ENCODE assay signal across 8 mouse cellular contexts in genomic region chr12:78748557-78749377, GRCm38 (mm10). TPM values are rescaled to one million over a fixed set of nuclear protein-coding genes. Genes with fewer than 3 reads are reported as not detected.
A peak's percentile ranks its signal among the peaks of the same experiment; 100 is the strongest.
DNase-seq lines count a peak whose midpoint lies in the region; ATAC-seq and TF ChIP-seq lines count a peak whose summit lies in the region.

TSS of gene Mpp5 (plus strand) at chr12:78748907.

- H3K4me3 ChIP-seq in E14TG2a.4 (replicated peaks; ENCODE audit: low read length): peak within 1 kb of the TSS; percentile 88
- H3K4me3 ChIP-seq in forebrain, embryonic 12.5 days (replicated peaks): peak within 1 kb of the TSS; percentile 92
- peak within 1 kb of the TSS; percentile 94 for H3K4me3 ChIP-seq in heart, postnatal 0 days (ENCODE audit: low read depth, low read length)
- H3K4me3 ChIP-seq in liver, embryonic 16.5 days (ENCODE audit: low read depth, low read length): peak within 1 kb of the TSS; percentile 85
- H3K4me3 ChIP-seq in neural tube, embryonic 13.5 days: peak within 1 kb of the TSS; percentile 77
- H3K4me3 ChIP-seq in testis, adult 2 months (ENCODE audit: control insufficient read depth, low read depth, low read length): peak within 1 kb of the TSS; percentile 89

- peak; percentile 94 for DNase-seq in c-Kit-positive CD71-positive TER-119-positive erythroid progenitor cells, embryonic 14.5 days (ENCODE audit: low spot score)
- peak; percentile 96 for DNase-seq in heart, postnatal 0 days (ENCODE audit: low spot score)
- DNase-seq in kidney, postnatal 4 days: peak; percentile 96 to 98

- no peak for TF ChIP-seq EP300 in heart, postnatal 0 days (IDR thresholded peaks at IDR 0.05; ENCODE audit: low read depth)

- H3K27me3 ChIP-seq in E14TG2a.4 (ENCODE audit: insufficient read depth, low read length): peaks cover 18% of the 10 kb centered on the region
- peaks cover 4% of the 10 kb centered on the region; the same call in 1 of the 2 replicates for H3K27me3 ChIP-seq in forebrain, embryonic 12.5 days
- no peaks in the 10 kb centered on the region for H3K27me3 ChIP-seq in heart, postnatal 0 days (ENCODE audit: control insufficient read depth, insufficient read depth, low read length)
- H3K27me3 ChIP-seq in liver, embryonic 16.5 days (ENCODE audit: control insufficient read depth, insufficient read depth, low read depth, low read length): no peaks in the 10 kb centered on the region
- peaks cover 16% of the 10 kb centered on the region for H3K27me3 ChIP-seq in neural tube, embryonic 13.5 days
- no peaks in the 10 kb centered on the region for H3K27me3 ChIP-seq in testis, adult 2 months (ENCODE audit: control insufficient read depth, insufficient read depth, low read length)

- no peaks in the 10 kb centered on the region for H3K9me3 ChIP-seq in E14TG2a.4 (ENCODE audit: low read length)
- H3K9me3 ChIP-seq in forebrain, embryonic 12.5 days: no peaks in the 10 kb centered on the region
- H3K9me3 ChIP-seq in heart, postnatal 0 days (replicated peaks; ENCODE audit: control insufficient read depth, low read length): no peaks in the 10 kb centered on the region
- no peaks in the 10 kb centered on the region for H3K9me3 ChIP-seq in liver, embryonic 16.5 days (replicated peaks; ENCODE audit: control insufficient read depth, low read length)
- no peaks in the 10 kb centered on the region for H3K9me3 ChIP-seq in neural tube, embryonic 13.5 days

- TF ChIP-seq CTCF in E14TG2a.4 (conservative IDR thresholded peaks at IDR 0.05; ENCODE audit: low read length): no peak
- TF ChIP-seq CTCF in heart, postnatal 0 days (IDR thresholded peaks at IDR 0.05; ENCODE audit: low read depth): no peak
- TF ChIP-seq CTCF in testis, adult 2 months (IDR thresholded peaks at IDR 0.05; ENCODE audit: control insufficient read depth, insufficient read depth, insufficient replicate concordance, low read depth, low read length): no peak

- H3K4me2 ChIP-seq in forebrain, embryonic 12.5 days: peak within 1 kb of the TSS; percentile 94
- H3K4me2 ChIP-seq in heart, postnatal 0 days (ENCODE audit: low read depth, low read length): peak within 1 kb of the TSS; percentile 72
- peak within 1 kb of the TSS; percentile 100 for H3K4me2 ChIP-seq in liver, embryonic 16.5 days (ENCODE audit: low read depth, low read length)
- peak within 1 kb of the TSS; percentile 78 for H3K4me2 ChIP-seq in neural tube, embryonic 13.5 days

- H3K27ac ChIP-seq in forebrain, embryonic 12.5 days: peak within 1 kb of the TSS; percentile 93
- H3K27ac ChIP-seq in heart, postnatal 0 days (ENCODE audit: low read depth): peak within 1 kb of the TSS; percentile 97
- H3K27ac ChIP-seq in liver, embryonic 16.5 days (ENCODE audit: low read length): peak within 1 kb of the TSS; percentile 83
- peak within 1 kb of the TSS; percentile 89 for H3K27ac ChIP-seq in neural tube, embryonic 13.5 days (replicated peaks)
- peak within 1 kb of the TSS; percentile 95 for H3K27ac ChIP-seq in testis, adult 2 months (ENCODE audit: control insufficient read depth, insufficient read depth, low read depth, low read length)

- under 1% methylated on average over 84 of the region's 98 CpGs for WGBS in forebrain, embryonic 12.5 days
- WGBS in heart, postnatal 0 days: under 1% methylated on average over 74 of the region's 98 CpGs
- under 1% methylated on average over 85 of the region's 98 CpGs for WGBS in liver, embryonic 16.5 days (ENCODE audit: insufficient replicate concordance)
- under 1% methylated on average over 96 of the region's 98 CpGs for WGBS in neural tube, embryonic 13.5 days

- H3K4me1 ChIP-seq in E14TG2a.4 (replicated peaks; ENCODE audit: low read depth, low read length): peaks cover 14% of the 10 kb centered on the region
- H3K4me1 ChIP-seq in forebrain, embryonic 12.5 days: peaks cover 12% of the 10 kb centered on the region
- H3K4me1 ChIP-seq in heart, postnatal 0 days (ENCODE audit: control insufficient read depth, insufficient read depth): peaks cover 9% of the 10 kb centered on the region
- H3K4me1 ChIP-seq in liver, embryonic 16.5 days (ENCODE audit: control insufficient read depth, low read depth, low read length): peaks cover 7% of the 10 kb centered on the region
- H3K4me1 ChIP-seq in neural tube, embryonic 13.5 days (replicated peaks): peaks cover 13% of the 10 kb centered on the region
- H3K4me1 ChIP-seq in testis, adult 2 months (ENCODE audit: control insufficient read depth, insufficient read depth, low read length): no peaks in the 10 kb centered on the region; the same call in none of the 2 replicates

- H3K36me3 ChIP-seq in E14TG2a.4 (ENCODE audit: insufficient read depth, low read length): no peaks in the 10 kb centered on the region
- H3K36me3 ChIP-seq in forebrain, embryonic 12.5 days (replicated peaks): no peaks in the 10 kb centered on the region
- no peaks in the 10 kb centered on the region for H3K36me3 ChIP-seq in heart, postnatal 0 days (replicated peaks; ENCODE audit: control insufficient read depth, insufficient read depth, low read length)
- H3K36me3 ChIP-seq in liver, embryonic 16.5 days (ENCODE audit: control insufficient read depth, insufficient read depth): no peaks in the 10 kb centered on the region
- no peaks in the 10 kb centered on the region for H3K36me3 ChIP-seq in neural tube, embryonic 13.5 days
- no peaks in the 10 kb centered on the region for H3K36me3 ChIP-seq in testis, adult 2 months (ENCODE audit: control insufficient read depth, insufficient read depth, low read length)

- peak; percentile 93 for TF ChIP-seq POLR2A in testis, adult 2 months (IDR thresholded peaks at IDR 0.05; ENCODE audit: control insufficient read depth, low read depth, low read length)

- ATAC-seq in forebrain, embryonic 12.5 days (ENCODE audit: low FRiP score): peak; percentile 100
- ATAC-seq in heart, postnatal 0 days (ENCODE audit: insufficient read depth, low read depth): peak; percentile 99
- ATAC-seq in liver, embryonic 16.5 days (ENCODE audit: low read depth): peak; percentile 100
- ATAC-seq in neural tube, embryonic 13.5 days (ENCODE audit: low read depth): peak; percentile 100

- peak within 1 kb of the TSS; percentile 88 for H3K9ac ChIP-seq in forebrain, embryonic 12.5 days
- peak within 1 kb of the TSS; percentile 92 for H3K9ac ChIP-seq in heart, postnatal 0 days (replicated peaks; ENCODE audit: low read depth, low read length)
- H3K9ac ChIP-seq in liver, embryonic 16.5 days (ENCODE audit: low read depth, low read length): peak within 1 kb of the TSS; percentile 90
- peak within 1 kb of the TSS; percentile 84 for H3K9ac ChIP-seq in neural tube, embryonic 13.5 days

RNA-seq across cellular contexts. Expression of gene Mpp5, which starts in this region (rescaled TPM):
- polyA plus RNA-seq in forebrain, embryonic 12.5 days (2016; fragmentation: Nextera tagmentation; extraction: Ambion mirVana): 26.2 and 30.3 TPM in 2 replicates
- total RNA-seq in heart, postnatal 0 days (2014; rRNA removed; ENCODE audit: low replicate concordance): 10.2 and 15.0 TPM in 2 replicates
- polyA plus RNA-seq in heart, postnatal 0 days (2015; fragmentation: Nextera tagmentation; extraction: Ambion mirVana): 13.2 and 16.5 TPM in 2 replicates
- polyA plus RNA-seq in liver, embryonic 16.5 days (2015; fragmentation: Nextera tagmentation; extraction: Ambion mirVana): 5.3 and 8.5 TPM in 2 replicates
- 16.5 and 18.7 TPM in 2 replicates for polyA plus RNA-seq in neural tube, embryonic 13.5 days (2015; fragmentation: Nextera tagmentation; extraction: Ambion mirVana)
- polyA plus RNA-seq in testis, adult 2 months (2012; rRNA removed): 5.7 and 7.5 TPM in 2 replicates

Comparison
In these comparisons a context has a peak if more than half of its experiments do, and no peak if none do; other contexts are left out.
1. Peak in every context shown above with its lines: DNase-seq, ATAC-seq, H3K4me3 ChIP-seq and H3K27ac ChIP-seq.